Mouse (Mus musculus) stomach, adult 2 months (tissue): ENCODE data around the gene Tmem238. TPM values are rescaled to one million over a fixed set of nuclear protein-coding genes. Genes with fewer than 3 reads are reported as not detected.

Source experiments
- polyA plus RNA-seq: library from polyadenylated mRNA; depleted of rRNA; stranded (reverse); fragments of >200 nt; gene quantifications from 2 replicates; pipeline ENCODE4 v1.2.3, GENCODE M21; 2012; rRNA removed

The Tmem238 gene
- 157 and 379 TPM in 2 replicates for polyA plus RNA-seq

GRCm38 (mm10) chr7:4789436-4789935, at the start of gene Tmem238:
Gene Tmem238 (minus strand): TSS chr7:4789656.

GRCm38 (mm10) chr7:4812303-4813104, 23.0 kb upstream of the Tmem238 start, which contains the start of gene Ube2s:
Gene Ube2s (minus strand): TSS chr7:4812590.

GRCm38 (mm10) chr7:4792278-4793212, 3.1 kb upstream of the Tmem238 start, which contains the start of gene Rpl28:
Gene Rpl28 (plus strand): TSS chr7:4792874.

GRCm38 (mm10) chr7:4782759-4783158, 6.7 kb downstream of the Tmem238 start, which contains the start of the genes Il11 and Tmem190:
Gene Il11 (minus strand): TSS chr7:4782859.
Gene Tmem190 (plus strand): TSS chr7:4782937.

GRCm38 (mm10) chr7:4771202-4771601, 18.3 kb downstream of the Tmem238 start, which contains the start of gene Fam71e2:
Gene Fam71e2 (minus strand): TSS chr7:4771302.

GRCm38 (mm10) chr7:4752821-4753570, 36.5 kb downstream of the Tmem238 start, which contains the start of gene Cox6b2:
Gene Cox6b2 (minus strand): TSS chr7:4753094.

GRCm38 (mm10) chr7:4739544-4740275, 49.7 kb downstream of the Tmem238 start, which contains the start of gene Kmt5c:
Gene Kmt5c (plus strand): TSS chr7:4740115.

Other genes starting within 250 kb of the Tmem238 start
- 3.7 and 3.8 TPM in 2 replicates for gene Syt5, start 242.1 kb downstream of the Tmem238 start, polyA plus RNA-seq
- gene Ptprh, start 185.6 kb downstream of the Tmem238 start, polyA plus RNA-seq, result 7.3 and 7.4 TPM in 2 replicates
- gene Tmem86b, start 158.2 kb downstream of the Tmem238 start, polyA plus RNA-seq, result 5.9 and 8.5 TPM in 2 replicates
- gene Ppp6r1, start 130.6 kb downstream of the Tmem238 start, polyA plus RNA-seq, result 60.2 and 68.9 TPM in 2 replicates
- gene Hspbp1, start 104.6 kb downstream of the Tmem238 start, polyA plus RNA-seq, result 29.1 and 32.0 TPM in 2 replicates
- gene Brsk1, start 99.1 kb downstream of the Tmem238 start, polyA plus RNA-seq, result 2.5 and 3.5 TPM in 2 replicates
- 15.3 and 16.5 TPM in 2 replicates for gene Tmem150b, start 64.4 kb downstream of the Tmem238 start, polyA plus RNA-seq
- gene Kmt5c, start 49.5 kb downstream of the Tmem238 start, polyA plus RNA-seq, result 98.9 and 123 TPM in 2 replicates
- gene Cox6b2, start 36.6 kb downstream of the Tmem238 start, polyA plus RNA-seq, result 7.0 and 10.5 TPM in 2 replicates
- gene Fam71e2, start 18.4 kb downstream of the Tmem238 start, polyA plus RNA-seq, result not detected in 2 replicates
- gene Il11, start 6.8 kb downstream of the Tmem238 start, polyA plus RNA-seq, result 0.12 and 0.42 TPM in 2 replicates
- not detected in 2 replicates for gene Tmem190, start 6.7 kb downstream of the Tmem238 start, polyA plus RNA-seq
- 174 and 224 TPM in 2 replicates for gene Rpl28, start 3.2 kb upstream of the Tmem238 start, polyA plus RNA-seq
- 106 and 114 TPM in 2 replicates for gene Ube2s, start 22.9 kb upstream of the Tmem238 start, polyA plus RNA-seq
- 0.68 and 1.5 TPM in 2 replicates for gene Shisa7, start 55.0 kb upstream of the Tmem238 start, polyA plus RNA-seq
- 17.4 and 25.7 TPM in 2 replicates for gene Isoc2b, start 80.6 kb upstream of the Tmem238 start, polyA plus RNA-seq
- gene Isoc2a, start 87.5 kb upstream of the Tmem238 start, polyA plus RNA-seq, result 12.8 and 15.9 TPM in 2 replicates
- 0.05 TPM in 1 of 2 replicates, not detected in the other for gene Gm36210, start 116.9 kb upstream of the Tmem238 start, polyA plus RNA-seq
- 13.0 and 16.4 TPM in 2 replicates for gene Zfp628, start 125.6 kb upstream of the Tmem238 start, polyA plus RNA-seq
- 5.5 and 7.6 TPM in 2 replicates for gene Nat14, start 132.4 kb upstream of the Tmem238 start, polyA plus RNA-seq
- gene Ssc5d, start 136.1 kb upstream of the Tmem238 start, polyA plus RNA-seq, result 4.7 and 6.8 TPM in 2 replicates
- gene Sbk2, start 174.8 kb upstream of the Tmem238 start, polyA plus RNA-seq, result 4.1 and 12.6 TPM in 2 replicates
- 0.12 and 0.40 TPM in 2 replicates for gene Sbk3, start 181.5 kb upstream of the Tmem238 start, polyA plus RNA-seq
- gene Zfp579, start 206.5 kb upstream of the Tmem238 start, polyA plus RNA-seq, result 58.0 and 73.6 TPM in 2 replicates
- 21.3 and 34.0 TPM in 2 replicates for gene Zfp524, start 224.8 kb upstream of the Tmem238 start, polyA plus RNA-seq
- 13.2 and 13.7 TPM in 2 replicates for gene Fiz1, start 225.0 kb upstream of the Tmem238 start, polyA plus RNA-seq
- gene Gm44973, start 225.8 kb upstream of the Tmem238 start, polyA plus RNA-seq, result 0.17 TPM in 1 of 2 replicates, not detected in the other
- 16.3 and 18.3 TPM in 2 replicates for gene Zfp865, start 230.7 kb upstream of the Tmem238 start, polyA plus RNA-seq
- gene Ccdc106, start 230.9 kb upstream of the Tmem238 start, polyA plus RNA-seq, result 2.9 and 4.2 TPM in 2 replicates
- gene 4632433K11Rik, start 244.5 kb upstream of the Tmem238 start, polyA plus RNA-seq, result not detected in 2 replicates
- gene Zfp784, start 248.8 kb upstream of the Tmem238 start, polyA plus RNA-seq, result 2.6 and 2.8 TPM in 2 replicates